Mouse (Mus musculus): Measurements from ENCODE around the gene Ect2l. TPM values are rescaled to one million over a fixed set of nuclear protein-coding genes. Genes with fewer than 3 reads are reported as not detected.

Gene Ect2l
- polyA plus RNA-seq (2017; shearing (Covaris generic)), result 1 to 10 TPM in 1 of 2 experiments, under 1 TPM in 1; 0.92 to 1.4 TPM

DNA sequence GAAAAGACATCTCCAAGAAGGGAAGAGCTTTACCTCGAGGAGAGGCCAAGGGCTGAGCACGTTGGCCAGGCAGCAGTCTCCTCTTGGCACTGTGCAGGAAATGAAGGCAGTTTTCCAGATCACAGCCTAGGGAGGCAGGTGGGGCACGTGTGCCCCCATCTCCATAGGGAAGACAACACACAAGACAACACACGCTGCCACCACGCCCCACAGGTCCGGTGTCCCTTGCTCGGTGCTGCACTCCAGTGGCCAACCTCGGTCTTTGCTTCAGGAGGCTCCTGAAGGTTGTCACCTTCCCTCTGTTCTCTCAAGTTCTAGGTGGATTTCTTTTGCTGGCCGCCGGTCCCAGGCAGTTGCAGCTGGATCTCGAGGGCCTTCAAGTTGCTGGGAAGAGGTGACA lies at the start of gene Ect2l:
Gene Ect2l (minus strand): TSS at position 165 of the 400 bp plus-strand sequence.

DNA sequence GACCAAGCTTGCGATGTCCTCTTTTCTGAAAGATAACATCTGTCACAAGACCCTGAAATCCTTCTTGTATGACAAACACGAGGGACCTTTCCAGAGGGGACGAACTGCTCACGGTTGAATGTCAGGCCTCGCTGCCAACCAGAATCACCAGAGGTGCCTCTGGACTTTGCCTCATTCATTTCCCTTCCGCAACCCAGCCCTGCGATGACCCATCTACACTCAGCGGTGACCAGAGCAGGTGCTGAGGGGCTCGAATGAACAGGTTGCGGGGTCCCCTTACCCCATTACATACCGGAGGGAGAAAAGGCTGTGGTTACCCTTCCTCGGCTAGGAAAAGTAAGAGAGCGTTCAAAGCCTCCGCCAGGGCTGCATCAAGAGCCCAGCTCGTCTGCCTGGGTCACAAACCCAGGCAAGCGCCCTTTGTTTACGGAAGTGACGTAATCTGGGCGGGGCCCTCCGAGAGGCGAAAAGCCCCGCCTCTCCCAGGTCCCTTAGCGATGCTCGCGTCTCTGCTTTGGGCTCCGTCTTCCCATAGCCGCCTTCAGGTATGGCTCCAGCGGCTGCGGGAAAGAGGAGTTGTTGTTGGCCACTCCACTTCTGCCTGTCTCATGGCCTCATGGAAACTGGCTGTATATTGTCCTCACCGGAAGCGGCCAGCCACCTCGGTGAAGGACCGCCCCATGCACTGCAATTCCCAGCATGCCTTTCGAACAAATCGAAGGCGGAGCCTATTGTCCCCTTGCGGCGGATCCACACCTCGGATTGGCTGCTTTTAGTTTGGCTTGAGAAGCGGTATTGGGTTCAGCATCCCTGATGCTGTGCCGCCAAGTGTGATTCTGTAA lies 24.1 kb upstream of the Ect2l start, which contains the start of gene Ccdc28a:
Gene Ccdc28a (minus strand): TSS at position 439 of the 842 bp plus-strand sequence.

Other genes with a start within 250 kb of the Ect2l start
- 100 to 1,000 TPM; 389 to 484 TPM for gene Abracl, start 187.6 kb downstream of the Ect2l start, polyA plus RNA-seq (2017; shearing (Covaris generic))
- gene Reps1, start 155.0 kb downstream of the Ect2l start, polyA plus RNA-seq (2017; shearing (Covaris generic)), result 100 to 1,000 TPM; 104 to 115 TPM
- gene Ccdc28a, start 24.1 kb upstream of the Ect2l start, polyA plus RNA-seq (2017; shearing (Covaris generic)), result 10 to 100 TPM; 28.0 to 36.4 TPM
- under 1 TPM; 0.24 to 0.76 TPM for gene Nhsl1, start 108.1 kb upstream of the Ect2l start, polyA plus RNA-seq (2017; shearing (Covaris generic))

Data from activated CD4-positive, CD25-positive, alpha-beta regulatory T cell (primary cell).